Mouse (Mus musculus): ENCODE measurements around the gene Helz. TPM values are rescaled to one million over a fixed set of nuclear protein-coding genes. Genes with fewer than 3 reads are reported as not detected.

The Helz gene
- polyA plus RNA-seq, 1 experiment from 2014 or later = 15.7 TPM

GRCm38 (mm10) chr11:107631124-107631523 lies 83.4 kb downstream of the Helz start:
- Histone ChIP-seq H3K4me2 (no peak overlapping the region), H3K4me3 (no peak overlapping the region), H3K4me1 (replicated peaks) (no peaks in the 10 kb centered on the region), H3K36me3 (peaks cover 44% of the 10 kb centered on the region), H3K9me3 (no peaks in the 10 kb centered on the region), H3K27me3 (no peaks in the 10 kb centered on the region), H3K9ac (no peak overlapping the region), H3K27ac (replicated peaks) (no peak overlapping the region)
- no peak for ATAC-seq (ENCODE audit: low read depth)
- WGBS = 89% methylated on average over 7 of the region's 7 CpGs

- WGBS = 83% methylated on average over 5 of the region's 5 CpGs
- no peak overlapping the region for H3K4me3 ChIP-seq
These were observed 85.9 kb downstream of the Helz start for GRCm38 (mm10) chr11:107633563-107634146.

GRCm38 (mm10) chr11:107638137-107638536 lies 90.4 kb downstream of the Helz start:
- H3K9me3 ChIP-seq = no peaks in the 10 kb centered on the region
- no peak overlapping the region for H3K4me3 ChIP-seq
- H3K4me1 ChIP-seq (replicated peaks) = 0 out of 2 replicates have a peak, but pooled peaks cover 5% of the 10 kb centered on the region
- H3K9ac ChIP-seq = no peak overlapping the region
- no peak overlapping the region for H3K27ac ChIP-seq (replicated peaks)
- WGBS = 89% methylated on average over 5 of the region's 5 CpGs
- H3K27me3 ChIP-seq = no peaks in the 10 kb centered on the region
- no peak for ATAC-seq (ENCODE audit: low read depth)
- no peak overlapping the region for H3K4me2 ChIP-seq
- peaks cover 67% of the 10 kb centered on the region for H3K36me3 ChIP-seq

More at GRCm38 (mm10) chr11:107633563-107634146, 85.9 kb downstream of the Helz start:
- no peaks in the 10 kb centered on the region for H3K4me1 ChIP-seq (replicated peaks)
- ATAC-seq (ENCODE audit: low read depth) = no peak
- H3K27ac ChIP-seq (replicated peaks) = no peak overlapping the region
- H3K36me3 ChIP-seq = peaks cover 55% of the 10 kb centered on the region
- H3K27me3 ChIP-seq = no peaks in the 10 kb centered on the region
- H3K9me3 ChIP-seq = no peaks in the 10 kb centered on the region
- no peak overlapping the region for H3K4me2 ChIP-seq
- H3K9ac ChIP-seq = no peak overlapping the region

- H3K36me3 ChIP-seq = peaks cover 71% of the 10 kb centered on the region
These were observed 91.9 kb downstream of the Helz start for GRCm38 (mm10) chr11:107639657-107640056.

GRCm38 (mm10) chr11:107644461-107644860 lies 96.7 kb downstream of the Helz start:
- Histone ChIP-seq H3K4me3 (no peak overlapping the region), H3K9ac (no peak overlapping the region), H3K36me3 (peaks cover 69% of the 10 kb centered on the region), H3K9me3 (no peaks in the 10 kb centered on the region), H3K27me3 (no peaks in the 10 kb centered on the region), H3K27ac (replicated peaks) (no peak overlapping the region), H3K4me2 (no peak overlapping the region), H3K4me1 (replicated peaks) (0 out of 2 replicates have a peak, but pooled peaks cover 5% of the 10 kb centered on the region)
- no peak for ATAC-seq (ENCODE audit: low read depth)
- WGBS = 93% methylated on average over 4 of the region's 4 CpGs

More at GRCm38 (mm10) chr11:107639657-107640056, 91.9 kb downstream of the Helz start:
- H3K27me3 ChIP-seq = no peaks in the 10 kb centered on the region
- no peak overlapping the region for H3K27ac ChIP-seq (replicated peaks)
- H3K4me1 ChIP-seq (replicated peaks) = 0 out of 2 replicates have a peak, but pooled peaks cover 5% of the 10 kb centered on the region
- H3K9me3 ChIP-seq = no peaks in the 10 kb centered on the region
- no peak overlapping the region for H3K9ac ChIP-seq
- H3K4me2 ChIP-seq = no peak overlapping the region
- H3K4me3 ChIP-seq = no peak overlapping the region
- no peak for ATAC-seq (ENCODE audit: low read depth)
- WGBS = 92% methylated on average over 2 of the region's 2 CpGs

- Histone ChIP-seq H3K4me1 (replicated peaks) (peaks cover 19% of the 10 kb centered on the region), H3K27ac (replicated peaks) (no peak overlapping the region), H3K36me3 (peaks cover 66% of the 10 kb centered on the region), H3K9me3 (no peaks in the 10 kb centered on the region), H3K4me3 (no peak overlapping the region), H3K4me2 (no peak overlapping the region), H3K27me3 (no peaks in the 10 kb centered on the region), H3K9ac (no peak overlapping the region)
- no peak for ATAC-seq (ENCODE audit: low read depth)
- 99% methylated on average over 3 of the region's 3 CpGs for WGBS
These were observed 99.6 kb downstream of the Helz start for GRCm38 (mm10) chr11:107647330-107647729.

- Histone ChIP-seq H3K36me3 (peaks cover 63% of the 10 kb centered on the region), H3K4me3 (no peak overlapping the region), H3K4me2 (no peak overlapping the region), H3K27me3 (no peaks in the 10 kb centered on the region), H3K27ac (replicated peaks) (no peak overlapping the region), H3K9ac (no peak overlapping the region), H3K4me1 (replicated peaks) (peaks cover 19% of the 10 kb centered on the region), H3K9me3 (no peaks in the 10 kb centered on the region)
- 83% methylated on average over 4 of the region's 4 CpGs for WGBS
- no peak for ATAC-seq (ENCODE audit: low read depth)
These were observed 100.9 kb downstream of the Helz start for GRCm38 (mm10) chr11:107648668-107649067.

GRCm38 (mm10) chr11:107649458-107649857 lies 101.7 kb downstream of the Helz start:
- no peaks in the 10 kb centered on the region for H3K9me3 ChIP-seq
- no peak overlapping the region for H3K4me2 ChIP-seq
- H3K4me1 ChIP-seq (replicated peaks) = peaks cover 19% of the 10 kb centered on the region
- H3K27me3 ChIP-seq = no peaks in the 10 kb centered on the region
- no peak for ATAC-seq (ENCODE audit: low read depth)
- no peak overlapping the region for H3K9ac ChIP-seq
- 96% methylated on average over 14 of the region's 14 CpGs for WGBS
- no peak overlapping the region for H3K4me3 ChIP-seq
- peaks cover 55% of the 10 kb centered on the region for H3K36me3 ChIP-seq
- H3K27ac ChIP-seq (replicated peaks) = no peak overlapping the region

- Histone ChIP-seq H3K9ac (no peak overlapping the region), H3K27ac (replicated peaks) (no peak overlapping the region), H3K4me1 (replicated peaks) (peaks cover 19% of the 10 kb centered on the region), H3K4me2 (no peak overlapping the region), H3K36me3 (peaks cover 50% of the 10 kb centered on the region), H3K9me3 (no peaks in the 10 kb centered on the region), H3K4me3 (no peak overlapping the region), H3K27me3 (no peaks in the 10 kb centered on the region)
- no peak for ATAC-seq (ENCODE audit: low read depth)
- 86% methylated on average over 6 of the region's 6 CpGs for WGBS
These were observed 102.8 kb downstream of the Helz start for GRCm38 (mm10) chr11:107650422-107651051.

GRCm38 (mm10) chr11:107651391-107651790 lies 103.7 kb downstream of the Helz start:
- Histone ChIP-seq H3K36me3 (peaks cover 49% of the 10 kb centered on the region), H3K27me3 (no peaks in the 10 kb centered on the region), H3K27ac (replicated peaks) (peak overlapping the region; percentile 49; the same call in 1 of the 2 replicates), H3K4me1 (replicated peaks) (peaks cover 19% of the 10 kb centered on the region), H3K9ac (no peak overlapping the region), H3K4me3 (no peak overlapping the region), H3K9me3 (no peaks in the 10 kb centered on the region), H3K4me2 (no peak overlapping the region)
- no peak for ATAC-seq (ENCODE audit: low read depth)
- WGBS = 73% methylated on average over 7 of the region's 7 CpGs

- no peaks in the 10 kb centered on the region for H3K9me3 ChIP-seq
- no peak overlapping the region for H3K4me2 ChIP-seq
- no peak overlapping the region for H3K4me3 ChIP-seq
- H3K27me3 ChIP-seq = no peaks in the 10 kb centered on the region
- peaks cover 19% of the 10 kb centered on the region for H3K4me1 ChIP-seq (replicated peaks)
- peak overlapping the region; percentile 7; the same call in 1 of the 2 replicates for H3K27ac ChIP-seq (replicated peaks)
- WGBS = 62% methylated on average over 8 of the region's 8 CpGs
- ATAC-seq (ENCODE audit: low read depth) = no peak
- peaks cover 47% of the 10 kb centered on the region for H3K36me3 ChIP-seq
- no peak overlapping the region for H3K9ac ChIP-seq
These were observed 104.4 kb downstream of the Helz start for GRCm38 (mm10) chr11:107652137-107652536.

GRCm38 (mm10) chr11:107655538-107655937 lies 107.8 kb downstream of the Helz start:
- Histone ChIP-seq H3K9me3 (no peaks in the 10 kb centered on the region), H3K4me3 (no peak overlapping the region), H3K27ac (replicated peaks) (no peak overlapping the region), H3K36me3 (peaks cover 24% of the 10 kb centered on the region), H3K4me2 (no peak overlapping the region), H3K27me3 (no peaks in the 10 kb centered on the region), H3K9ac (no peak overlapping the region), H3K4me1 (replicated peaks) (peaks cover 15% of the 10 kb centered on the region)
- ATAC-seq (ENCODE audit: low read depth) = no peak
- 83% methylated on average over 4 of the region's 4 CpGs for WGBS

Measured in neural tube, embryonic 13.5 days (tissue).